Mouse (Mus musculus) kidney, postnatal 0 days (tissue): ENCODE results near the gene Lax1. TPM values are rescaled to one million over a fixed set of nuclear protein-coding genes. Genes with fewer than 3 reads are reported as not detected.
"Not testable (repeated sequence)": the region's sequence is repeated elsewhere in the genome, so short reads cannot be mapped to it uniquely, and the experiment has no call there.

ENCODE experiments used
- ATAC-seq: fragments of 200-750 bp; cut with Nextera tagmentation; replicated peaks from 2 replicates; pipeline ENCODE4 v1.8.0; 2017; ENCODE audit warnings: low read depth, moderate number of reproducible peaks, moderate TSS enrichment, moderate library complexity; ENCODE audit not compliant: low FRiP score
- DNase-seq: peaks from one replicate; pipeline ENCODE4 v3.0.0-alpha.2; 2016; ENCODE audit warnings: low spot score
- H3K27ac ChIP-seq: fragments of 300-500 bp; sonication (generic); 2 replicates; pipeline ENCODE4 v1.5.1; 2014; ENCODE audit warnings: mild to moderate bottlenecking
- H3K27me3 ChIP-seq: fragments of 300-500 bp; sonication (generic); 2 replicates; pipeline ENCODE4 v1.6.1; 2014; ENCODE audit warnings: low read length, mixed read lengths; ENCODE audit not compliant: insufficient read depth
- H3K36me3 ChIP-seq: fragments of 300-500 bp; sonication (generic); 2 replicates; pipeline ENCODE4 v1.6.1; 2014; ENCODE audit warnings: low read length, mixed read lengths; ENCODE audit not compliant: insufficient read depth
- H3K4me1 ChIP-seq: fragments of 300-500 bp; sonication (generic); replicated peaks from 2 replicates; pipeline ENCODE4 v1.6.1; 2014; ENCODE audit warnings: antibody characterized with exemption, low read length, mixed read lengths; ENCODE audit not compliant: insufficient read depth
- H3K4me2 ChIP-seq: fragments of 300-500 bp; sonication (generic); 2 replicates; pipeline ENCODE4 v1.6.1; 2014; ENCODE audit warnings: mild to moderate bottlenecking, low read length, moderate library complexity, mixed read lengths
- H3K4me3 ChIP-seq: fragments of 300-500 bp; sonication (generic); replicated peaks from 2 replicates; pipeline ENCODE4 v1.5.1; 2014; ENCODE audit warnings: low read depth, low read length
- H3K9ac ChIP-seq: fragments of 300-500 bp; sonication (generic); 2 replicates; pipeline ENCODE4 v1.6.1; 2014; ENCODE audit warnings: low read depth, low read length
- H3K9me3 ChIP-seq: fragments of 300-500 bp; sonication (generic); replicated peaks from 2 replicates; pipeline ENCODE4 v1.6.1; 2016; ENCODE audit warnings: low read length, inconsistent platforms, mixed read lengths
- CTCF ChIP-seq: IDR thresholded peaks from 2 replicates; pipeline ENCODE4 v1.5.1; 2016; ENCODE audit warnings: antibody characterized with exemption, low read depth, mild to moderate bottlenecking, moderate library complexity
- WGBS: fragments of 180-500 bp; shearing (Covaris S2); extraction: QIAGEN DNeasy Blood & Tissue Kit; methylation state at CpG from one replicate; pipeline ENCODE4 v1.1.7; 2014; 5-methylcytosine and 5-hydroxymethylcytosine counted together
- polyA plus RNA-seq: library from polyadenylated mRNA; unstranded; fragments of >200 nt; fragmentation: Nextera tagmentation; extraction: Ambion mirVana; gene quantifications from 2 replicates; pipeline ENCODE4 v1.2.1, GENCODE M21; 2015

Lax1 gene
- polyA plus RNA-seq, 1 experiment from 2014 or later, result 0.58 TPM

GRCm38 (mm10) chr1:133710895-133711294 is 21.0 kb upstream of the Lax1 start:
- Histone ChIP-seq H3K4me2 (no peak overlapping the region), H3K4me1 (peaks cover 9% of the 10 kb centered on the region; the same call in 1 of the 2 replicates), H3K4me3 (no peak overlapping the region), H3K9ac (no peak overlapping the region), H3K9me3 (no peaks in the 10 kb centered on the region), H3K27me3 (no peaks in the 10 kb centered on the region), H3K36me3 (0 out of 2 replicates have a peak, but pooled peaks cover 2% of the 10 kb centered on the region), H3K27ac (no peak overlapping the region)
- WGBS, result 46% methylated on average over 6 of the region's 6 CpGs
- DNase-seq (peak; percentile 49), ATAC-seq (no peak)
- TF ChIP-seq CTCF, result no peak

DNA sequence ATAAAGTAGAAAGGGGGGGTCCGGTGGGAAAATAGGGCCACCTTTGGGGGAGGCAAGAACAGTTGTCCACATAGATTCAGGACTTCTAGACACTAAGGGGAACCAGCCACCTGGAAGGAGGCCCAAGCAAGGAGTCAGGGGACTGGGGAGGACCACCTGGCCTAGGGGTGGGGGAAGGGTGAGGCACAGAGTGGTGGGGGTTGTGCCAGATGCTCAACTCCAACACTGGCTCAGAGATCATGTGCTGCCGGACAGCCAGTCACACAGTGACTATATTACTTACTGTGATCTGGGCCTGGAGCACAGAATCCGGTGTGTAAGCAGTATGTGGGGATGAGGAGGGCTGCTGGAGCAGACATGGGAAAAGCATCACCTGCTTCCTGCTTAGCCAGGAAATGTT is 19.4 kb upstream of the Lax1 start:
- WGBS, result 65% methylated on average over 3 of the region's 3 CpGs
- H3K4me2 ChIP-seq, result no peak overlapping the region
- 0 out of 2 replicates have a peak, but pooled peaks cover 4% of the 10 kb centered on the region for H3K36me3 ChIP-seq

GRCm38 (mm10) chr1:133701824-133702223 is 11.9 kb upstream of the Lax1 start:
- not testable (repeated sequence) for H3K36me3 ChIP-seq, H3K27me3 ChIP-seq, H3K4me1 ChIP-seq, H3K27ac ChIP-seq, ATAC-seq, H3K4me2 ChIP-seq, H3K9me3 ChIP-seq, H3K4me3 ChIP-seq, H3K9ac ChIP-seq
- peak; percentile 71 for TF ChIP-seq CTCF
- WGBS, result 36% methylated on average over 1 of the region's 2 CpGs
- peak; percentile 44 for DNase-seq

More for the DNA sequence above, 19.4 kb upstream of the Lax1 start:
- Histone ChIP-seq H3K27me3 (no peaks in the 10 kb centered on the region), H3K4me3 (no peak overlapping the region), H3K4me1 (peaks cover 9% of the 10 kb centered on the region; the same call in 1 of the 2 replicates), H3K9ac (no peak overlapping the region), H3K9me3 (no peaks in the 10 kb centered on the region), H3K27ac (no peak overlapping the region)
- DNase-seq (no peak), ATAC-seq (no peak)
- no peak for TF ChIP-seq CTCF

DNA sequence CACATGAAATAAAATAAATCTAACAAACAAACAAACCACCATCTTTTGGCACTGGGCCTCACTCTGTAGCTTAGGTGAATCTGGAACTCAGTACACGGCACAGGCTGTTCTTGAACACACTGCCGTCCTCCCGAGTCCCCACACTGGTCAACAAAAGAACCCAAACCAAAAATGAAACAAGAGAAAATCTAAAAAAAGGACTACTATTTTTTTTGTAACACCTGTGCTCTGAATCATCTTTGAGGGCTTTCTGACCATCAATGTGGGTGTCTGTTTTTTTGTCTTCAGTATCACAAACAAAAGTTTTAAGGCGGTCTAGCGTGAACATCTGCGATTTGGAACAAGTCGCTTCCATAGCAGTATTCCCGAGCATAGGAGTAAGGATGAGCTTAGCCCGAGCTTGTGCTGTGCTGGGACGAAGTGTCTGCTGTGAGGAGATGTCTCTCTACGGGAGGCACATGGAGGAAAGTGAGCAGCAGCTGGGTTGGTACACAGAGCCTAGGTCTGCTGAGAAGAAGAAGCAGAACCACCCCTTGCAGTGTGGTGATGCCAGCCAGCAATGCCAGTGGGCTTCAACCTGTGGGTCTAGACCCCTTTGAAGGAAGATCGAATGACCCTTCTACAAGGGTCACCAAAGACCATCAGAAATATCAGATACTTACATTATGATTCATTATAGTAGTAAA is 8.2 kb upstream of the Lax1 start:
- no peak overlapping the region for H3K9ac ChIP-seq
- no peak overlapping the region for H3K27ac ChIP-seq
- no peaks in the 10 kb centered on the region for H3K27me3 ChIP-seq
- no peak overlapping the region for H3K4me2 ChIP-seq
- no peaks in the 10 kb centered on the region for H3K9me3 ChIP-seq
- no peak for TF ChIP-seq CTCF
- 90% methylated on average over 12 of the region's 12 CpGs for WGBS
- no peak overlapping the region for H3K4me3 ChIP-seq
- DNase-seq, result no peak
- H3K36me3 ChIP-seq, result no peaks in the 10 kb centered on the region
- H3K4me1 ChIP-seq, result peaks cover 30% of the 10 kb centered on the region
- no peak for ATAC-seq

DNA sequence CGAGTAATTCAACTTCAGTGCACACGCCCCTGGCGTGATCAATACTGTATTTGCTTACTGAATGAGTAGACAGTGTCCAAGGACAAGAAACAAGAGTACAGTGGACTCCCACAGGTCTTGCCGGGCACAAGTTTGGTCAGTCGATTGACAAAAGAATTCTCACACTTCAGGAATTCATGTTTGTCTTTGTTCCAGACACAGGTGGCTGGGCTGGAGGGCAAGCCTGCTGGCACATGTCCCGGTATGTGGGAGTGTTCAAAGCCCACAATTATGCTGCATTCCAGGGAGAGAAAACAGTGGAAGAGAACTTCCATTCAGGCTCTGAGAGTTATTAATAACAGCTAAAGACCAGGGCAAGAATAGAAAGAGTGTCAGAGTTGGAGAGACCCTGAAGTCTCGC is 6.0 kb upstream of the Lax1 start:
- no peak overlapping the region for H3K4me3 ChIP-seq
- WGBS, result 13% methylated on average over 7 of the region's 7 CpGs
- H3K27me3 ChIP-seq, result no peaks in the 10 kb centered on the region
- H3K36me3 ChIP-seq, result no peaks in the 10 kb centered on the region
- peaks cover 30% of the 10 kb centered on the region for H3K4me1 ChIP-seq
- H3K9me3 ChIP-seq, result no peaks in the 10 kb centered on the region
- TF ChIP-seq CTCF, result no peak
- peak; percentile 53 for ATAC-seq
- no peak overlapping the region for H3K9ac ChIP-seq
- peak overlapping the region; percentile 79 for H3K27ac ChIP-seq
- H3K4me2 ChIP-seq, result peak overlapping the region; percentile 12; the same call in 1 of the 2 replicates
- DNase-seq, result peak; percentile 80

DNA sequence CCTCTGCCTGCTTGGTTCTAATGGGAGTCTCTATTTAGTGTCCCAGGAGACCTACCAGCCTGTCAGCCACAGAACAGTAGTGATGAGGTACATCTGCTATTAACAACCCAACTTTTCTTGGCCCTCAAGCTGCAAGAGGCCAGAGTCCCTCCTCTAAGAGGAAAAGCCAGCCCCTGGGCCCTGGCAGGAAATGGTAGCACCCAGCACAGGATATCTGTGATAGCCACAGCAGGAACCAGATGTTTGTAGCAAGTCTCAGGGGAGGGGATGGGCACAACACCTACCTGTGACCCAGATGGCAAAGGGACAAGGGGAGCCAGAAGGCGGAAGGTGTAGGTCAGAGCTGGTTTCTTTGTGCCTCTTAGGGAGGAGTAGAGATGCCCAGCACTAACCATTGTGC is 5.0 kb upstream of the Lax1 start:
- no peak for ATAC-seq
- peaks cover 34% of the 10 kb centered on the region for H3K4me1 ChIP-seq
- no peak overlapping the region for H3K4me3 ChIP-seq
- 86% methylated on average over 1 of the region's 1 CpGs for WGBS
- no peaks in the 10 kb centered on the region for H3K36me3 ChIP-seq
- no peaks in the 10 kb centered on the region for H3K9me3 ChIP-seq
- H3K9ac ChIP-seq, result no peak overlapping the region
- H3K27ac ChIP-seq, result peak overlapping the region; percentile 79
- DNase-seq, result peak; percentile 46
- no peaks in the 10 kb centered on the region for H3K27me3 ChIP-seq
- no peak for TF ChIP-seq CTCF
- no peak overlapping the region for H3K4me2 ChIP-seq

- ATAC-seq (peak; percentile 34; the same call in 1 of the 2 replicates), DNase-seq (peak; percentile 41)
- TF ChIP-seq CTCF, result no peak
- no peaks in the 10 kb centered on the region for H3K9me3 ChIP-seq
- WGBS, result 20% methylated on average over 1 of the region's 1 CpGs
- H3K9ac ChIP-seq, result no peak overlapping the region
- peaks cover 37% of the 10 kb centered on the region for H3K4me1 ChIP-seq
- H3K27me3 ChIP-seq, result no peaks in the 10 kb centered on the region
- no peak overlapping the region for H3K4me3 ChIP-seq
- no peaks in the 10 kb centered on the region for H3K36me3 ChIP-seq
- peak overlapping the region; percentile 79 for H3K27ac ChIP-seq
- H3K4me2 ChIP-seq, result no peak overlapping the region
These were observed 4.4 kb upstream of the Lax1 start for GRCm38 (mm10) chr1:133694301-133694700.
